Mouse (Mus musculus): ENCODE measurements around the gene Ntn3. TPM values are rescaled to one million over a fixed set of nuclear protein-coding genes. Genes with fewer than 3 reads are reported as not detected.

Gene Ntn3
- 0.32 TPM for polyA plus RNA-seq (2014; fragmentation: Illumina TruSeq; extraction: RNeasy Lipid Tissue Mini Kit (QIAGEN cat#74804); ENCODE audit: low read depth, low replicate concordance)

DNA sequence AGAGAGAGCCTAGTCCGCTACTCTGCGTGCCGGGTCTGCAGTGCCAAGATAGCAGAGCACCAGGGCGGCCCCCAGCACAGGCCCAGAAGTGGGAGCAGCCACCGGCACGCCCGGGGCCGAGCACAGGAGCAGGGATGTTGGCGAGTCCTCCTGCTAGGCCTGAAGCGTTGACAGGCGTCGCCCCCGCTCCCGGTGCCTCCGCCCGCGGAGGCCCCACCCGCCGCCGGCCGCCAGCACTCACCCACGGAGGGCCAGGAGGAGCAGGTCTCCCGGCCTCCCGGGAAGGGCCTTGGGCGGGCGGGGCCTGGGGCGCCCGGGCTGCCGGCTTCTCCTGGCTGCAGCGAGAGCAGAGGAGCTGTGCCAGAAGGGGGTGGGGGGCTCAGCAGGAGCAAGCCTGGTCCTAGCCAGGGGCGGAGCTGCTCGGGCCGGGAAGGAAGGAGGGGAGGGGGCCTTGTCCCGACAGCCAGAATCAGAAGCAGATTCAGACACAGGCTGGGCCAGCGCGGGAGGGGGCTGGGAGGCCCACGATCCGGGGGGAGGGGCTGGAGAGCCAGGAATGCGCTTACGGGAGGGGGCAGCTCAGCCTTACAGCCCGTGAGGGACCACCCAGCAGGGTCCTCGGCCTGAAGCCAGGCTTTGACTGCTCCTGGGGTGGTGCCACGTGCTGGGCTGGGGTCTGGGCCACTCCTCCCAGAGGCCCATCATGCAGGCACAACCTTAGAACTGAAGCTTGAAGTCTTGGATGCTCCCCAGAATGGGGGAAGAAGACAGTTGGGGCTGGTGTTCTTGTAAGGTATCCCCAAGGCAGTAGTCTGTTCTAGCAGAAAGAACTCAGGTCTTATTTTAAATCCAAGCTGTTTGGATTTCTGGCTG is at the start of gene Ntn3:
Ntn3 (minus strand) TSS at position 489 of the 873 bp plus-strand sequence.

DNA sequence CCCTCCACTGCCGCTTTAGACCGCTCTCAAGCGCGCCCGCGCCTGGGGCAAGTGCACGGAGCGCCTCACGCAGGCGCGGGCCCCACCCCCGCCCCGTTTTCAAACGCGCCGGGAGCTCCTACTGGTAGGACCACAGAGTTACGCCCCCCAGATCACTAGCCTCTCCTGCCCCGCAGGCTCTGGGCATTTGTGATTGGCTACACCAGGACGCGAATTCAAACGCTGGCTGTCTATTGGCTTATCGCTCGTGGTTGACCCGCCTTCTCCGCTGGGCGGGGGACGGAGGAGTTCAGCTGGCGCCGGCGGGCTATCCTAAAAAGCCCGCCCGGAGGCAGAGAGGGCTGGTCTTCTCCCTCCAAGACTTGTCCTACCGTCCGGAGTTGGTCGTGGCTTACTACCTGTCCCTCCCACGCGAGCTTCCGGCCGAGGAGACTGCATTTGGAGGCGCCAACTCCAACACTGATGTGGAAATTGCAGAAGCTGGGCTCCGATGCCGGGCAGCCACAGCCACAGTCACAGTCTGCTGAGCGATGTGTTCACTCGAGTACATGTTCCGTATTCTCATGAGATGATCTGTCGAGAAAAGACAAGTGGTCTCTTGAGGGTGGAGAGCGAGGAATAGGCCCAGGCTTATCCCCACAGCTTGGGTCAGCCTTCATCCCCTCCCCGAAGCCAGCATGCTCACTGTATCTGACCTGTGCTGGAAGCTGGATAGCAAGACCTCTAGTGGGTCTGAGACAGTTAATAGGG is 42.2 kb upstream of the Ntn3 start, which contains the start of gene Ccnf:
Ccnf (minus strand) TSS at position 165 of the 750 bp plus-strand sequence.

DNA sequence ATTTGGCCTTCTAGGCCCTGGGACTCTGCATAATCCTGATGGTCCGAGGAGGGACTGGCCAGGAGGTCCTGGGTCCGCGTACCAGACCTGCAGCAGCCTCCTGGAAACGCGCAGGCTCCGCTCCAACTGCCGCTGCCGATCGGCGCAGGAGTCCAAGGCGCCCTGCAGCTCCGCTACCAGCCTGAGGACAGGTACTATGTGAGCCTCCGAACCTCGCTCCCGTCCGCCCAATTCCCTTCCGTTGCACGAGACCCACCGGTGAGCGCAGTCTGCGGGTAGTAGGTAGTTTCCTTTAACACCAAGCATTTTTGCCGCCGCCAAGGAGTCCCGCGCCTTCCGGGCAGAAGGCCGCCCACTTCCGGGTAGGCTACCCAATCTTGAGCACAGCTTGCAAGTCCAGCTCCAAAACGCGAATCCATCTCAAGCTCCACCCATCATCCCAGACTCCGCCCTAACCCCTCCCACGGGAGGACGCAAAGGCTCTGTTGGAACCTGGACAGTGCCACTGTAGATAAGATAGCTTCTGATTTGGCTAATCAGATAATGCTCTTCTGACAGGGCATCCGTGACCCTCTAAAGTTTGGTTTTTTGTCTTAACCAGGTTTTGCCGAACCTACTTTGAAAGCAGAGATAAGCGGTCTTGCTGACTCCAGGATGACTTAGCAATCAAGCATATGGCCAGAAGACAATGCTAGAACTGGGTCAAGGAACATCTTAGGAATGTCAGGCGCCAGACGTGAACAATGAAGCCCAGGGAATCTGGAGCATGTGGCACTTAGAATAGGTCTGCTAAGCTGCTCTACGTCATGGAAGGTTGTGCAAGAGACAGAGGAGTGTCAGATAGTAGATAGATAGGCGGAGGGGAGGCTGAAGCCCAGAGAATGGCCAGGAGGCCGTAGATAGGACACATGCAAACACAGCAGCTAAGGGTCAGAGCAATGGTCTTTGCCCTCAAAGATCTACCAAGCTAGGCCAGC is 11.4 kb upstream of the Ntn3 start, which contains the start of gene Tedc2:
Tedc2 (minus strand) TSS at position 417 of the 977 bp plus-strand sequence.

DNA sequence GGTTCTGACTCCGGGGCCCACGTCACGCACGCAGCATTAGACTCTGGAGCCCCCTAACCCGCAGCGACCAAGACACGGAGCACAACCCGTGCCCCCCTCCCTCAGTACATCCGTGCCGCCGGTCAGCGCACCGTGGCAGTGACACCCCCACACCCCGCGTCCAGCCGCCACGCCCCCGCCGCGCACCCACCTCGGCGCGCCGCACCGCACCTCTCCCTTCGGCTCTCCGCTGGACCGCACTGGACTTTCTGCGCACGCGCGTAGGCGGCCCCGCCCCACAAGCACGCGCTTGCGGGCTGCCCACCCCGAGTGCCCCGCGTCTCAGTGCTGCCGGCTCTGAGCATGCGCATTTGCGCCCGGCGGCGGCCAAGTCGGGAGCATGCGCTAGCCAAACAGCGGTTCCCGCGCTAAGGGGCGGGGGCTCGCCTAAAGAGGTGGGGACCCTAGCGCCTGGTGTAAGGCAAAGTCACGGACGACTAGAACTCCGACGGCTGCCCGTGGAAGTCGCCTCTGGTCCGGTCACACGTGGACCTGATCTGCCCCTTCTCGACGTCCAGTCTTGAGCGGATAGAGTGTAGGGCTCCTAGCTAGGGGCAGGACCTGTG is 3.9 kb downstream of the Ntn3 start, which contains the start of gene Tbc1d24:
Tbc1d24 (minus strand) TSS at position 279 of the 605 bp plus-strand sequence.

DNA sequence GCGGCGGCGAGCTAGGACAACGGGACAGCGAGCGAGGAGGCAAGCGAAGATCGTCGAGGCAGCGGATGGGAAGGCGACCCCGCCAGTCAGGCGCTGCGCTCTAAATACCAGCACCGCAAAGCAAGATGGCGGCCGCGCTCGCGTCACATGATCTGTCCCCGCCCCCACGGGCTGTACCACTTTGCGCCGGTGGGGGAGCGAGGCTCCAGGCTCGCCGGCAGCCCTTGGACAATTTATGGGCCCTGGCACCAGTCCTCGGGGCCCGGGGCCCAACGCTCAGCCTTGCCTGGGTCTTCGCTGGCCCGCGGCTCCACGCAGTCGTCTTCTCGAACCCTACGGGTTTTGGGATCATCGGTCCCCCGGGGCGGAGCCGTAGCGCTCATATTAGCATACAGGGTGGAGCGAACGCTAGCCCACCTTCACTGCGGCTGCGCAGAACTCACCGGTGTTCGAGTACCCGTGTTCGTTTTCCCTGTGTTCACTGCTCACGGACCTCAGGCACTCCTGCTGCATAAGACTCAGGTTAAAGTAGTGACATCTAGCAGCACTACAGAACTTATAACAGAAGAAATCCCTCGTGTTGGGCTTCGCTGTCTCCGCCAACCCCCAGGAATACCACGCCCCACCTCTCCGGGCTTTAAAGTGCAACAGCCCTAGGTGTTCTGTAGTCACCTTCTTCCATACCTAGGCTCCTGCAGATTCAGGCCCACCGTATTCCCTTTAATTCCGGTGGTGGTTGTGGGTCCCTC is 39.8 kb downstream of the Ntn3 start, which contains the start of gene Atp6v0c:
Atp6v0c (minus strand) TSS at position 386 of the 749 bp plus-strand sequence.

DNA sequence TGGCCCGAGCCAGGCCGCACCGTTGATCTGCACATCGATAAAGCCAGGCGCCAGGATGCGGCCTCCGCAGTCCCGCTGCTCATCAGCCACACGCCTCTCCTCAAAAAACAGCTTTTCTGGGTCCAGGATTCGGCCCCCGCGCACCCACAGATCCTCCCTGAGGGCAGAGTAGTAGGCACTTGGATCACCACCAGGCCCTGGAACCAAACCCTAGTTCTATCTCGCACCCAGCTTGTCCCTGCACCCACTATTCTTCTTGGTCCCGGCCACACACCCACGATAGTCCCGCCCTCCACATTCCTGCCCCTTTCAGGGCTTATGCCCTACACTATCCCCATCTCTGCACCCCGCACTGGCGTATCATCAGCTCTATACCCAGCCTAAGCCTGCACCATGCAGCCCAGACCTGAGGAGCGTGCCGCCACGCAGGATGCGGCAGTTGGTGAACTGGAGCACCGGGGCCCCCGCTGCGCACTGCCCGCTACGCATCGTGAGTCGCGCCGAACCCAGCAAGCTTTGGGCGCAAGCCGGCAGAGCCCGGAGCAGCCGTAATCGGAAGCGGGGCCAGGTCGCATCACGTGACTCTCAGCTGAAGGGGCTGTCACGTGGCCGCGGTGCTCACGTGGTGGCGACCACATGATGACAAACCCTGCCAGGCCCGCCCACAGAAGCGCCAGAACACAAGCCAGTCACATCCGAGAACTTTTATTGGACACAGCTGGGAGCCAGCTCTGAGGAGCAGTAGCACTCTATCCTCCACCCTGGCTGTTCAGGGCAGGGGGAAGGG is 46.0 kb downstream of the Ntn3 start, which contains the start of gene Amdhd2:
Amdhd2 (minus strand) TSS at position 591 of the 787 bp plus-strand sequence.

Other genes with a start within 250 kb of the Ntn3 start
- not detected for gene Prss30, start 229.0 kb downstream of the Ntn3 start, polyA plus RNA-seq (2014; fragmentation: Illumina TruSeq; extraction: RNeasy Lipid Tissue Mini Kit (QIAGEN cat#74804); ENCODE audit: low read depth, low replicate concordance)
- gene Prss22, start 211.4 kb downstream of the Ntn3 start, polyA plus RNA-seq (2014; fragmentation: Illumina TruSeq; extraction: RNeasy Lipid Tissue Mini Kit (QIAGEN cat#74804); ENCODE audit: low read depth, low replicate concordance), result not detected
- gene Prss27, start 171.4 kb downstream of the Ntn3 start, polyA plus RNA-seq (2014; fragmentation: Illumina TruSeq; extraction: RNeasy Lipid Tissue Mini Kit (QIAGEN cat#74804); ENCODE audit: low read depth, low replicate concordance), result not detected
- gene Kctd5, start 136.0 kb downstream of the Ntn3 start, polyA plus RNA-seq (2014; fragmentation: Illumina TruSeq; extraction: RNeasy Lipid Tissue Mini Kit (QIAGEN cat#74804); ENCODE audit: low read depth, low replicate concordance), result 7.5 TPM
- 17.7 TPM for gene Pdpk1, start 58.6 kb downstream of the Ntn3 start, polyA plus RNA-seq (2014; fragmentation: Illumina TruSeq; extraction: RNeasy Lipid Tissue Mini Kit (QIAGEN cat#74804); ENCODE audit: low read depth, low replicate concordance)
- not detected for gene Amdhd2, start 45.8 kb downstream of the Ntn3 start, polyA plus RNA-seq (2014; fragmentation: Illumina TruSeq; extraction: RNeasy Lipid Tissue Mini Kit (QIAGEN cat#74804); ENCODE audit: low read depth, low replicate concordance)
- gene Atp6v0c, start 39.8 kb downstream of the Ntn3 start, polyA plus RNA-seq (2014; fragmentation: Illumina TruSeq; extraction: RNeasy Lipid Tissue Mini Kit (QIAGEN cat#74804); ENCODE audit: low read depth, low replicate concordance), result 36.0 TPM
- 7.0 TPM for gene Tbc1d24, start 4.0 kb downstream of the Ntn3 start, polyA plus RNA-seq (2014; fragmentation: Illumina TruSeq; extraction: RNeasy Lipid Tissue Mini Kit (QIAGEN cat#74804); ENCODE audit: low read depth, low replicate concordance)
- 19.8 TPM for gene Tedc2, start 11.3 kb upstream of the Ntn3 start, polyA plus RNA-seq (2014; fragmentation: Illumina TruSeq; extraction: RNeasy Lipid Tissue Mini Kit (QIAGEN cat#74804); ENCODE audit: low read depth, low replicate concordance)
- gene Ccnf, start 42.0 kb upstream of the Ntn3 start, polyA plus RNA-seq (2014; fragmentation: Illumina TruSeq; extraction: RNeasy Lipid Tissue Mini Kit (QIAGEN cat#74804); ENCODE audit: low read depth, low replicate concordance), result 0.50 TPM
- not detected for gene Abca17, start 141.5 kb upstream of the Ntn3 start, polyA plus RNA-seq (2014; fragmentation: Illumina TruSeq; extraction: RNeasy Lipid Tissue Mini Kit (QIAGEN cat#74804); ENCODE audit: low read depth, low replicate concordance)
- gene Abca3, start 142.4 kb upstream of the Ntn3 start, polyA plus RNA-seq (2014; fragmentation: Illumina TruSeq; extraction: RNeasy Lipid Tissue Mini Kit (QIAGEN cat#74804); ENCODE audit: low read depth, low replicate concordance), result 8.9 TPM
- gene Rnps1, start 205.0 kb upstream of the Ntn3 start, polyA plus RNA-seq (2014; fragmentation: Illumina TruSeq; extraction: RNeasy Lipid Tissue Mini Kit (QIAGEN cat#74804); ENCODE audit: low read depth, low replicate concordance), result 19.3 TPM
- gene Eci1, start 217.1 kb upstream of the Ntn3 start, polyA plus RNA-seq (2014; fragmentation: Illumina TruSeq; extraction: RNeasy Lipid Tissue Mini Kit (QIAGEN cat#74804); ENCODE audit: low read depth, low replicate concordance), result 61.8 TPM
- gene Dnase1l2, start 233.6 kb upstream of the Ntn3 start, polyA plus RNA-seq (2014; fragmentation: Illumina TruSeq; extraction: RNeasy Lipid Tissue Mini Kit (QIAGEN cat#74804); ENCODE audit: low read depth, low replicate concordance), result not detected